9 mouse cellular contexts compared by ENCODE assay signal in the genomic region with DNA sequence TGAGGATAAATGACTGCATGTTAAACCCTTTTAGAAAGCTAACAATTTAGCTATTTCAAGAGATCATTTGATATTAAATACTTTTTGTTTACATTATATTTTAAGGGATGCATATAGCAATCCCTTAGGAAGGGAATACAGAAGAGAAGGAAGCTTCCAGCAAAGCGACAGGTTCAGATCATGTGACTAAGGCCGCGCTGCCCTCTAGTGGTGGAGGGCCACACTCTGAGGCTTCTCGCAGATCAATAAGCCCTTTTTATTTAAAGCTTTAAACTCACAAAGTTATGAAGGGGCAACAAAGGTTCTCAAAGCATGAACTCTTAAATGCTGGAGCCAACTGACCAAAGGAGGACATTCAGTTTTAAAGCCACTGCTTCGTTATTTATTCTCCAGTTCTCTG. TPM values are rescaled to one million over a fixed set of nuclear protein-coding genes. Genes with fewer than 3 reads are reported as not detected.
DNase-seq lines count a peak whose midpoint lies in the region; ATAC-seq and TF ChIP-seq lines count a peak whose summit lies in the region.
"Had no signal": no experiment of that assay in that cellular context is flagged by ENCODE, and none has a peak within 500 bp of the region (broad histone marks: within the 10 kb centered on the region; RNA-seq: fewer than 3 reads in every experiment).

No protein-coding gene starts in this region.

- no peak overlapping the region for H3K9ac ChIP-seq in forebrain, embryonic 11.5 days (ENCODE audit: low read length)
- no peak overlapping the region for H3K9ac ChIP-seq in forebrain, embryonic 16.5 days (replicated peaks; ENCODE audit: low read depth, low read length)
- H3K9ac ChIP-seq: stomach, embryonic 15.5 days had no signal

- H3K79me3 ChIP-seq in C2C12 (ENCODE audit: low read depth): peaks cover 41% of the 10 kb centered on the region

- WGBS in forebrain, embryonic 11.5 days: 38% methylated on average over 5 of the region's 5 CpGs
- 32% methylated on average over 5 of the region's 5 CpGs for WGBS in forebrain, embryonic 16.5 days
- WGBS in bone marrow, adult 2 months: 18% methylated on average over 5 of the region's 5 CpGs

- H3K4me2 ChIP-seq in forebrain, embryonic 11.5 days (ENCODE audit: low read depth, low read length, severe bottlenecking): no peak overlapping the region
- H3K4me2 ChIP-seq in forebrain, embryonic 16.5 days (ENCODE audit: low read length): no peak overlapping the region
- H3K4me2 ChIP-seq: stomach, embryonic 15.5 days had no signal

- no peaks in the 10 kb centered on the region for H3K36me3 ChIP-seq in forebrain, embryonic 11.5 days (ENCODE audit: control insufficient read depth, insufficient read depth, low read length)
- H3K36me3 ChIP-seq in forebrain, embryonic 16.5 days (ENCODE audit: control insufficient read depth, insufficient read depth): no peaks in the 10 kb centered on the region
- no peaks in the 10 kb centered on the region for H3K36me3 ChIP-seq in C2C12 (ENCODE audit: control insufficient read depth, insufficient read depth)
- H3K36me3 ChIP-seq in splenic B cell, adult 2 months (ENCODE audit: control insufficient read depth, insufficient read depth, low read length, poor library complexity, severe bottlenecking): no peaks in the 10 kb centered on the region
- H3K36me3 ChIP-seq: stomach, embryonic 15.5 days had no signal

- H3K4me3 ChIP-seq in forebrain, embryonic 11.5 days (ENCODE audit: low read depth, low read length): no peak overlapping the region
- H3K4me3 ChIP-seq in forebrain, embryonic 16.5 days (replicated peaks; ENCODE audit: low read length): no peak overlapping the region
- H3K4me3 ChIP-seq in C2C12 (ENCODE audit: insufficient read depth, poor library complexity, severe bottlenecking): no peak overlapping the region
- H3K4me3 ChIP-seq in bone marrow, adult 2 months (replicated peaks; ENCODE audit: control insufficient read depth, low read depth, low read length): no peak overlapping the region
- H3K4me3 ChIP-seq: stomach, embryonic 15.5 days had no signal

- peak; percentile 36 for TF ChIP-seq CTCF in C2C12 (IDR thresholded peaks at IDR 0.05; ENCODE audit: control insufficient read depth, insufficient read depth, insufficient read length)
- TF ChIP-seq CTCF in bone marrow, adult 2 months (IDR thresholded peaks at IDR 0.05; ENCODE audit: control insufficient read depth, insufficient read depth, low read length): peak; percentile 87

- H3K79me2 ChIP-seq in C2C12 (ENCODE audit: control insufficient read depth, insufficient read depth): peaks cover 99% of the 10 kb centered on the region

- no peak overlapping the region for H3K27ac ChIP-seq in forebrain, embryonic 11.5 days (ENCODE audit: low read depth, low read length)
- no peak overlapping the region for H3K27ac ChIP-seq in forebrain, embryonic 16.5 days (ENCODE audit: low read length)
- H3K27ac ChIP-seq in bone marrow, adult 2 months (ENCODE audit: control insufficient read depth, insufficient read depth, low read depth, low read length, poor library complexity): no peak overlapping the region
- H3K27ac ChIP-seq: stomach, embryonic 15.5 days had no signal

- no peaks in the 10 kb centered on the region for H3K4me1 ChIP-seq in forebrain, embryonic 11.5 days (replicated peaks; ENCODE audit: control insufficient read depth, insufficient read depth, low read length)
- H3K4me1 ChIP-seq in forebrain, embryonic 16.5 days (replicated peaks; ENCODE audit: control insufficient read depth, insufficient read depth, low read length): no peaks in the 10 kb centered on the region
- H3K4me1 ChIP-seq in bone marrow, adult 2 months (ENCODE audit: control insufficient read depth, insufficient read depth, low read length): no peaks in the 10 kb centered on the region; the same call in 1 of the 2 replicates

- H3K9me3 ChIP-seq in forebrain, embryonic 11.5 days (ENCODE audit: control insufficient read depth, low read length): no peaks in the 10 kb centered on the region
- H3K9me3 ChIP-seq in forebrain, embryonic 16.5 days (ENCODE audit: control insufficient read depth, low read length): no peaks in the 10 kb centered on the region
- H3K9me3 ChIP-seq: stomach, embryonic 15.5 days had no signal

- no peaks in the 10 kb centered on the region for H3K27me3 ChIP-seq in forebrain, embryonic 11.5 days (ENCODE audit: control insufficient read depth, insufficient read depth, low read length)
- H3K27me3 ChIP-seq in forebrain, embryonic 16.5 days (replicated peaks; ENCODE audit: control insufficient read depth, insufficient read depth, low read length): no peaks in the 10 kb centered on the region
- no peaks in the 10 kb centered on the region for H3K27me3 ChIP-seq in C2C12 (ENCODE audit: control insufficient read depth, insufficient read depth, insufficient read length)
- no peaks in the 10 kb centered on the region for H3K27me3 ChIP-seq in splenic B cell, adult 2 months (ENCODE audit: control insufficient read depth, insufficient read depth, low read length, poor library complexity, severe bottlenecking)
- H3K27me3 ChIP-seq: stomach, embryonic 15.5 days had no signal

- ATAC-seq in forebrain, embryonic 11.5 days (replicated peaks; ENCODE audit: low FRiP score): no peak
- ATAC-seq in forebrain, embryonic 16.5 days: no peak

- H3ac ChIP-seq in C2C12 (ENCODE audit: control insufficient read depth, insufficient read length, low read depth): no peak overlapping the region

- peak; percentile 68 for DNase-seq in forebrain, embryonic 11.5 days (ENCODE audit: low spot score)
- DNase-seq in frontal cortex, postnatal 36 days (ENCODE audit: low spot score in 2 of 2): peak; percentile 31 to 46
- peak; percentile 82 for DNase-seq in kidney, postnatal 4 days
- DNase-seq in lung, postnatal 25 days (ENCODE audit: low spot score): peak; percentile 51
- peak; percentile 71 for DNase-seq in splenic B cell, adult 2 months (ENCODE audit: low read depth, low spot score)

- TF ChIP-seq POLR2A in bone marrow, adult 2 months (IDR thresholded peaks at IDR 0.05; ENCODE audit: borderline replicate concordance, control insufficient read depth, low read depth, low read length): no peak

TF ChIP-seq in C2C12, 6 proteins besides CTCF, POLR2A, EP300 and RAD21:
- TF ChIP-seq USF1 (IDR thresholded peaks at IDR 0.05; ENCODE audit: low read depth) (peak; percentile 86), MAX (IDR thresholded peaks at IDR 0.05) (no peak)

RNA-seq across cellular contexts. Expression of gene Igf2bp2, which starts 39.4 kb away (rescaled TPM):
- 155 and 169 TPM in 2 replicates for polyA plus RNA-seq in forebrain, embryonic 11.5 days (2014; fragmentation: Nextera tagmentation; extraction: Ambion mirVana)
- polyA plus RNA-seq in forebrain, embryonic 16.5 days (2015; fragmentation: Nextera tagmentation; extraction: Ambion mirVana): 22.7 and 23.2 TPM in 2 replicates
- polyA plus RNA-seq in C2C12 (2012; fragmentation: generic; extraction: Trizol): 24.3 TPM
- polyA plus RNA-seq in bone marrow, adult 2 months (2011; ENCODE audit: insufficient read depth, insufficient read length, low replicate concordance, missing spikeins): 0.74 and 3.0 TPM in 2 replicates
